Mouse (Mus musculus): Measurements from ENCODE around the gene Ffar1. TPM values are rescaled to one million over a fixed set of nuclear protein-coding genes. Genes with fewer than 3 reads are reported as not detected.

Gene Ffar1
- polyA plus RNA-seq, 1 experiment, result 4.9 TPM

- Histone ChIP-seq H3K27ac (ENCODE audit: control insufficient read depth, insufficient read depth, low read depth, low read length, poor library complexity) (peak overlapping the region; percentile 96), H3K4me1 (ENCODE audit: control insufficient read depth, insufficient read depth, low read length) (peaks cover 3% of the 10 kb centered on the region; the same call in 1 of the 2 replicates), H3K4me3 (replicated peaks; ENCODE audit: control insufficient read depth, low read depth, low read length) (peak overlapping the region; percentile 45)
- WGBS, result 2% methylated on average over 9 of the region's 9 CpGs
- no peak for TF ChIP-seq POLR2A (IDR thresholded peaks at IDR 0.05; ENCODE audit: borderline replicate concordance, control insufficient read depth, low read depth, low read length)
Observed at GRCm38 (mm10) chr7:30811757-30812290, 49.5 kb downstream of the Ffar1 start.

GRCm38 (mm10) chr7:30810319-30810718, 51.0 kb downstream of the Ffar1 start:
- no peak overlapping the region for H3K4me3 ChIP-seq (replicated peaks; ENCODE audit: control insufficient read depth, low read depth, low read length)
- H3K27ac ChIP-seq (ENCODE audit: control insufficient read depth, insufficient read depth, low read depth, low read length, poor library complexity), result no peak overlapping the region
- WGBS, result 65% methylated on average over 6 of the region's 6 CpGs
- TF ChIP-seq CTCF (IDR thresholded peaks at IDR 0.05; ENCODE audit: control insufficient read depth, insufficient read depth, low read length) (peak; percentile 55), POLR2A (IDR thresholded peaks at IDR 0.05; ENCODE audit: borderline replicate concordance, control insufficient read depth, low read depth, low read length) (no peak)
- H3K4me1 ChIP-seq (ENCODE audit: control insufficient read depth, insufficient read depth, low read length), result peaks cover 3% of the 10 kb centered on the region; the same call in 1 of the 2 replicates

Other genes starting within 250 kb of the Ffar1 start
- 1.4 TPM in 1 of 2 replicates, not detected in the other for gene Upk1a, start 248.7 kb downstream of the Ffar1 start, polyA plus RNA-seq (2011; ENCODE audit: insufficient read depth, insufficient read length, low replicate concordance, missing spikeins)
- 443 and 613 TPM in 2 replicates for gene Cox6b1, start 235.4 kb downstream of the Ffar1 start, polyA plus RNA-seq (2011; ENCODE audit: insufficient read depth, insufficient read length, low replicate concordance, missing spikeins)
- gene Etv2, start 225.7 kb downstream of the Ffar1 start, polyA plus RNA-seq (2011; ENCODE audit: insufficient read depth, insufficient read length, low replicate concordance, missing spikeins), result not detected in 2 replicates
- 24.9 and 25.2 TPM in 2 replicates for gene Rbm42, start 211.2 kb downstream of the Ffar1 start, polyA plus RNA-seq (2011; ENCODE audit: insufficient read depth, insufficient read length, low replicate concordance, missing spikeins)
- gene Haus5, start 196.6 kb downstream of the Ffar1 start, polyA plus RNA-seq (2011; ENCODE audit: insufficient read depth, insufficient read length, low replicate concordance, missing spikeins), result 19.5 and 32.1 TPM in 2 replicates
- not detected in 2 replicates for gene Pmis2, start 190.0 kb downstream of the Ffar1 start, polyA plus RNA-seq (2011; ENCODE audit: insufficient read depth, insufficient read length, low replicate concordance, missing spikeins)
- not detected in 2 replicates for gene 2200002J24Rik, start 162.6 kb downstream of the Ffar1 start, polyA plus RNA-seq (2011; ENCODE audit: insufficient read depth, insufficient read length, low replicate concordance, missing spikeins)
- 0.95 TPM in 1 of 2 replicates, not detected in the other for gene Atp4a, start 149.4 kb downstream of the Ffar1 start, polyA plus RNA-seq (2011; ENCODE audit: insufficient read depth, insufficient read length, low replicate concordance, missing spikeins)
- 49.6 and 95.6 TPM in 2 replicates for gene Tmem147, start 132.0 kb downstream of the Ffar1 start, polyA plus RNA-seq (2011; ENCODE audit: insufficient read depth, insufficient read length, low replicate concordance, missing spikeins)
- gene Gapdhs, start 117.9 kb downstream of the Ffar1 start, polyA plus RNA-seq (2011; ENCODE audit: insufficient read depth, insufficient read length, low replicate concordance, missing spikeins), result not detected in 2 replicates
- 3.5 and 6.4 TPM in 2 replicates for gene Sbsn, start 110.1 kb downstream of the Ffar1 start, polyA plus RNA-seq (2011; ENCODE audit: insufficient read depth, insufficient read length, low replicate concordance, missing spikeins)
- 3.1 TPM in 1 of 2 replicates, not detected in the other for gene Dmkn, start 97.8 kb downstream of the Ffar1 start, polyA plus RNA-seq (2011; ENCODE audit: insufficient read depth, insufficient read length, low replicate concordance, missing spikeins)
- not detected in 2 replicates for gene Krtdap, start 73.7 kb downstream of the Ffar1 start, polyA plus RNA-seq (2011; ENCODE audit: insufficient read depth, insufficient read length, low replicate concordance, missing spikeins)
- 3.6 and 18.3 TPM in 2 replicates for gene Ffar2, start 37.8 kb downstream of the Ffar1 start, polyA plus RNA-seq (2011; ENCODE audit: insufficient read depth, insufficient read length, low replicate concordance, missing spikeins)
- gene Ffar3, start 5.4 kb downstream of the Ffar1 start, polyA plus RNA-seq (2011; ENCODE audit: insufficient read depth, insufficient read length, low replicate concordance, missing spikeins), result not detected in 2 replicates
- gene Cd22, start 18.8 kb upstream of the Ffar1 start, polyA plus RNA-seq (2011; ENCODE audit: insufficient read depth, insufficient read length, low replicate concordance, missing spikeins), result 24.0 and 59.4 TPM in 2 replicates
- 1.1 and 7.2 TPM in 2 replicates for gene Mag, start 53.3 kb upstream of the Ffar1 start, polyA plus RNA-seq (2011; ENCODE audit: insufficient read depth, insufficient read length, low replicate concordance, missing spikeins)
- not detected in 2 replicates for gene Hamp2, start 63.1 kb upstream of the Ffar1 start, polyA plus RNA-seq (2011; ENCODE audit: insufficient read depth, insufficient read length, low replicate concordance, missing spikeins)
- 9.2 and 42.2 TPM in 2 replicates for gene Hamp, start 82.5 kb upstream of the Ffar1 start, polyA plus RNA-seq (2011; ENCODE audit: insufficient read depth, insufficient read length, low replicate concordance, missing spikeins)
- 88.9 and 89.6 TPM in 2 replicates for gene Usf2, start 95.2 kb upstream of the Ffar1 start, polyA plus RNA-seq (2011; ENCODE audit: insufficient read depth, insufficient read length, low replicate concordance, missing spikeins)
- gene Lsr, start 111.9 kb upstream of the Ffar1 start, polyA plus RNA-seq (2011; ENCODE audit: insufficient read depth, insufficient read length, low replicate concordance, missing spikeins), result 0.81 and 4.2 TPM in 2 replicates
- gene Fam187b, start 112.2 kb upstream of the Ffar1 start, polyA plus RNA-seq (2011; ENCODE audit: insufficient read depth, insufficient read length, low replicate concordance, missing spikeins), result 0.75 TPM in 1 of 2 replicates, not detected in the other
- gene Fxyd5, start 180.9 kb upstream of the Ffar1 start, polyA plus RNA-seq (2011; ENCODE audit: insufficient read depth, insufficient read length, low replicate concordance, missing spikeins), result 85.0 and 239 TPM in 2 replicates
- gene Fxyd7, start 189.9 kb upstream of the Ffar1 start, polyA plus RNA-seq (2011; ENCODE audit: insufficient read depth, insufficient read length, low replicate concordance, missing spikeins), result not detected in 2 replicates
- gene Fxyd1, start 195.6 kb upstream of the Ffar1 start, polyA plus RNA-seq (2011; ENCODE audit: insufficient read depth, insufficient read length, low replicate concordance, missing spikeins), result 7.8 and 16.2 TPM in 2 replicates
- 0.23 and 2.3 TPM in 2 replicates for gene Lgi4, start 197.8 kb upstream of the Ffar1 start, polyA plus RNA-seq (2011; ENCODE audit: insufficient read depth, insufficient read length, low replicate concordance, missing spikeins)
- not detected in 2 replicates for gene Fxyd3, start 215.1 kb upstream of the Ffar1 start, polyA plus RNA-seq (2011; ENCODE audit: insufficient read depth, insufficient read length, low replicate concordance, missing spikeins)